Mouse (Mus musculus) gastrocnemius, postnatal 4 days (tissue): Measurements from ENCODE around the gene Zmym3. TPM values are rescaled to one million over a fixed set of nuclear protein-coding genes. Genes with fewer than 3 reads are reported as not detected.

Experiments used
- DNase-seq, 2 experiments: peaks; one replicate each; pipeline ENCODE4 v3.0.0; 2021 to 2022; ENCODE audit warnings: low spot score in 2 of 2, mixed read lengths in 2 of 2
- long read RNA-seq, 2 experiments: library from polyadenylated mRNA; stranded (forward); transcript quantifications; one replicate each; pipeline ENCODE4 v2.0.0; 2021
- total RNA-seq, 2 experiments: library from RNA; stranded (reverse); gene quantifications; 2 replicates each; pipeline ENCODE4 v1.2.3; 2021

Gene Zmym3
- total RNA-seq: 10 to 100 TPM; 24.1 to 24.5 TPM
- long read RNA-seq, experiment 1, partial matches to known transcripts: 1 of 4 reads
- long read RNA-seq, experiment 1, other reads (novel, unspliced or antisense): 3 of 4 reads
- long read RNA-seq, experiment 2, partial matches to known transcripts: 6 of 12 reads
- long read RNA-seq, experiment 2, other reads (novel, unspliced or antisense): 3 of 12 reads

DNA sequence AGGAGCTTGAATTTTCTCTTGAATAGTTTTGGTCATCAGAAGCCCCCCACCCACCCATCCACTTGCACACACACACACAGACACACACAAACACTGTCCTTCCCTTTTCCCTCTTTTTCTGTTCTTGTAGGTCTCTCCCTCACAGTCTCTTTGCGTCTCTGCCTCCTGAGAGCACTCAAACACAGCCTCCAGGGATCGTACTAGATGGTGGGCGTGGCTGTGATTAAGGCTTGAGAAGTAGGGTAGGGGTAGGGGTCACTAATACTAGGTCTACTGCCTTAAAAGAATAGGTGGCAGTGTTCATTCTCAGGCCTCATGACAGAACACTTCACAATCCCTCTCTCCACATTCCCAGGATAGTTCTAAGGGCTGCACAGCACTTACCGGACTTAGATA lies at the start of gene Zmym3:
Gene Zmym3, minus strand, starts transcription at position 150 of the 396 bp plus-strand sequence.
- no peak for DNase-seq

DNA sequence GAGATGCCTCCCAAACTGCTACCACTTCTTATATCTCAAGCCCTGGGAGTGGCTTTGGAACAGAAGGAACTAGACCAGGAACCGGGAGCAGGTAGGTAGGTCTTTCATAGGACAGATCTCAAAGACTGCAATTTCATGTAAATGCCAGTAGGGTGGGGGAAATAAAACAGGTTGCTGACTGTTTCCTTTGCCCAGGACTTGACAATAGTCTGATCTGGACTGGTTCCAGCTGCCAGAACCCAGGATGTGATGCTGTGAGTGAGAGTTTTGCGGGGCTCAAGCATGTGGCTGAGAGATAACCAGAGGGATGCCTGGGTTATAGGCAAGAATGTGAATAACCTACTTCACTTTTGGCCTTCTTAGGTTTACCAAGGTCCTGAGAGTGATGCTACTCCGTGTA lies 30.9 kb upstream of the Zmym3 start:
- DNase-seq: no peak

DNA sequence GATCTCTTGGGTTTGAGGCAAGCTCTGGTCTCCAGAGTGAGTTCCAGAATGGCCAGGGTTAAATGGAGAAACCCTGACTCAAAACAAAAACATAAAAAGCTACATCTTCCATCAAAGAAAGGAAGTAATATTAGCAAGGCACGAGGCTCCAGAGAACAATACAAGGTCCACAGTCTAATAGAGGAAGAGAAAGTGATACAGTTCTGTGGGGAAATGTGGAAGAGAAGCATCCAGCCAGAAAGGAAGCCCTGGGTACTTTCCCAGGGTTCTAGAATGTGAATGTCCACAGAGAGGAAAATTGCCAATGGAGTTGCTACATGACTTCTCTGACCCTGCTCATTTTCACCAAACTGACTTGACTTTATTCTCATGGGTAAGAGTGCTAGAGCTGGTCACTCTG lies 30.5 kb upstream of the Zmym3 start:
- no peak for DNase-seq

DNA sequence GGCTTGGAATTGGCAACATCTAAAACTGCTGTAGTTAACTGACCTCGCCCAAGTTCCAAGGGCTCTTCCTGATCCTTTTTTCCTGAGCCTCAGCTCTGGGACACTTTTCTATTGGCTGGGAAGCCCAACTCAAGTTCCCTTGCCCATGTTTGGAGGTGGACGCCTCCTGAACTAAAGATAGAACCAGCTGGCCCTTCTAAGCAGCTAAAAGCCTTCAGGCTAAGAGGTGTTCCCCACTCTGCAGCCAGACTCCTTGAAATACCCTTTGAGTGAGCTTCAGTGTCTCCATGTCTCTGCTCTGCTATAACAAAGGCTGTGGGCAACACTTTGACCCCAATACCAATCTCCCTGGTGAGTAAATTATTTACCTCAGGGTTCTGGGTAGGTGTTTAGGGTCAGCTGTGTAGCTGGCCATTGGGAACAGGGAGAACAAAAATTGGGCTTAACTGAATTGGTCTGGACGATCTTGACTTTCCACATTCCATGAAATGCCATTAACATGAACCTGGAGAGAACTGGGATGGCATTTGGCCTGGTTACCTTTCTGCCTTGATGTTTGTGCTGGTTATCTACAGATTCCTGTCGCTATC lies 28.3 kb upstream of the Zmym3 start, which contains the start of gene Itgb1bp2:
Gene Itgb1bp2, plus strand, starts transcription at position 203 of the 590 bp plus-strand sequence.
- peak in 1 of 2 experiments; percentile 7 for DNase-seq

DNA sequence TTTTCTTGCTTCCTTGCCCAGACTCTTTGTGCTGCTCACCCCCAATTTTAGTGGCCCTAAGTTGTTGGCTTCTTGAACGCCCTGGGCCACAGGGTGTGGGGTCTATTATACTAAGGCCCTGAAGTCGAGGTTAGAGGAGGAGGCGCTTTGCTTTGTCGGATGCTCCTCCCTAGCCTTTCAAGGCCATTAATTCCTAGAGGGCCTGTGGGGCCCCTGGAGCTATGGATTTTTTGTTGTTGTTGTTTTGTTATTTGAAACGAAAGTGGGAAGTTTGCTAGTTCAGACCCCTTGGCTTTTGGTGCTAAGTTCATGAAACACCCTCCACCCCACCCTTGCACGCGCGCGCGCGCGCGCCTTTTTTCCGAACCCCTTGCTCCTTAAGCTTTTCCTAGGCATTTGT lies 9.3 kb upstream of the Zmym3 start:
- DNase-seq: peak in 1 of 2 experiments; percentile 12

DNA sequence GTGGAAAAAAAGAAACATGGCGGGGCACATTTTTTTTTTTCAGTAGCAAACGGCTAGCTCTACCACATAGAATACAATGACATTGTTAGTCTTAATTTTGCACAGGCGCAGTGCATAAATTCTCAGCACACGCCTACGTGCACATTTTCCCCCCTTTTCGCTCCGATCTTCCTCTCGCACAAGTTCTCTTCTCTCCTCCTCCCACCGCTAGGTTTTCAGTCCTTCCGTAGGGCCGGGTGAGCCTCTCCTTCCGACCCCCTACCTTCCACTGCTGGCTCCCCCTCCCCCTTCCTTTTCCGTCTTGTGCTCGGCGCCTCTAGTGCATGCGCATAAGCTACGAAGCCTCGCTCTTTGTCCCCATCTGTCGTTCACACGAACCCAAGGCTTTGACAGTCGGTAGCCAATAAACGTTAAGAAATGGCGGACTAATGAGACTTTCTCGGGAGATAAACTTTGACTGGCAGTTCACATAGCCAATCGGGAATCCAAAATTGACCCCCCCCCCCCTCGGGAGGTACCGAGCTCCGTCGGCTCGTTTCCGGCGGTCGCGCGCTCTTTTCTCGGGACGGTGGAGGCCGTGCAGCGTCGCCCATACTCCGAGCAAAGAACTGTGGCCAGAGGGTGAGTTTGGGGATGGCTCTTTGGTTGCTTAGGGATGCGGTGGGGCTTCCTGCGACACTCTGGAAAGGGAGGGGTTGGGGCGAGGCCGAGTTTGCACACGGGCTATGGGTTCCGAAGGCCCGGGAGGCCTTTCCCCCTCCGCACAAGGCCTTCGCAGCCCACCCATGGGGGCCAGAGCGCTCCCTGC lies 8.7 kb upstream of the Zmym3 start, which contains the start of gene Nono:
Gene Nono, plus strand, starts transcription at position 177 of the 808 bp plus-strand sequence.
- DNase-seq: peak; percentile 49 to 84

DNA sequence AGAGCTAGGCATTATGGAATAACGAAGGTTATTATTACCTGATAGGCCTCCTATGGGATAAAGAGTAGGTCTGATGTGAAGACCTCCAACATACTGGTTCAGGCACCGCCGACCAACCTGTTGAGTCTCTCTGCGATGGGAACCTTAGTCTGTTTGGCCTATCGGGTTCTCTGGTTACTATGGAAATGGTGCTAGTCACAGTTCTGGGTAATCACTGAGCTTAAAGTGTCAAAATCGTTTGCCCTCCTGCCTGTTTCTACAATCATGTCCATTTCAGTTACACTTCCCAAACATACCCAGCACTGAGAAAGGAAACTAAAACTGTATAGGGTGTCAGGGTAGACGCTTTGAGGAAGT lies 8.1 kb upstream of the Zmym3 start:
- no peak for DNase-seq

DNA sequence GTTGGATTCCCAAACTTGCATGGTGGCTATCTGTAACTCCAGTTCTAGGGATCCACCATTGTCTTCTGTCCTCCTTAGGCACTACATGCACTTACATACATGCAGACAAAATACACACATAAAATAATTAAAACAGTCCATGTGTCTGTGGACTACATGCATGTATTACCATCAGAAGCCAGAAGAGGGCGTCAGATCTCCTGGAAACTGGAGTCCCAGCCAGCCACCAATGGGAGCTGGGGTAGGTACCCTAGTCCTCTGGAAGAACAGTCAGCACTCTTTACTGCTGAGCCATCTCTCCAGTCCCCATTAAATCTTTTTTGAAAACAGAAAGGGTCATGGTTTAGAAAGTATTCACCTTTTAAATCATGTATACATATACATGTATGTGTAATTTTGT lies 7.1 kb upstream of the Zmym3 start:
- no peak for DNase-seq

DNA sequence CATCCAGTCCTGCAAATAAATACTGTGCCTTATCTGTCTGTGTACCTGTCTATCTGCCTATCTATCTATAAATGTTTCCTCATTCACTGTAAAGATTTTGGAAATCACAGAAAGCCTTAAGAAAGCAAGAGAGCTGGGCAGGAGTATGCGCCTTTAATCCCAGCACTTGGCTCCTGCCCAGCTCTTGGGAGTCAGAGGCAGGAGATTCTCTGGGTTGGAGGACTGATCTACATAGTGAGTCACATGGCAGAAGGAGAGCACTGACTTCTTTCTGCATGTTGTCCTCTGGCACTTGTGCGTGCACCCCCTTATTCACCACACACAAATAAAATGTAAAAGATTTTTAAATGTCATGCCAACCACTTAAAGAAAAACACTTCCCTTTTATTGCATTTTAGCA lies 2.8 kb upstream of the Zmym3 start:
- DNase-seq: no peak

DNA sequence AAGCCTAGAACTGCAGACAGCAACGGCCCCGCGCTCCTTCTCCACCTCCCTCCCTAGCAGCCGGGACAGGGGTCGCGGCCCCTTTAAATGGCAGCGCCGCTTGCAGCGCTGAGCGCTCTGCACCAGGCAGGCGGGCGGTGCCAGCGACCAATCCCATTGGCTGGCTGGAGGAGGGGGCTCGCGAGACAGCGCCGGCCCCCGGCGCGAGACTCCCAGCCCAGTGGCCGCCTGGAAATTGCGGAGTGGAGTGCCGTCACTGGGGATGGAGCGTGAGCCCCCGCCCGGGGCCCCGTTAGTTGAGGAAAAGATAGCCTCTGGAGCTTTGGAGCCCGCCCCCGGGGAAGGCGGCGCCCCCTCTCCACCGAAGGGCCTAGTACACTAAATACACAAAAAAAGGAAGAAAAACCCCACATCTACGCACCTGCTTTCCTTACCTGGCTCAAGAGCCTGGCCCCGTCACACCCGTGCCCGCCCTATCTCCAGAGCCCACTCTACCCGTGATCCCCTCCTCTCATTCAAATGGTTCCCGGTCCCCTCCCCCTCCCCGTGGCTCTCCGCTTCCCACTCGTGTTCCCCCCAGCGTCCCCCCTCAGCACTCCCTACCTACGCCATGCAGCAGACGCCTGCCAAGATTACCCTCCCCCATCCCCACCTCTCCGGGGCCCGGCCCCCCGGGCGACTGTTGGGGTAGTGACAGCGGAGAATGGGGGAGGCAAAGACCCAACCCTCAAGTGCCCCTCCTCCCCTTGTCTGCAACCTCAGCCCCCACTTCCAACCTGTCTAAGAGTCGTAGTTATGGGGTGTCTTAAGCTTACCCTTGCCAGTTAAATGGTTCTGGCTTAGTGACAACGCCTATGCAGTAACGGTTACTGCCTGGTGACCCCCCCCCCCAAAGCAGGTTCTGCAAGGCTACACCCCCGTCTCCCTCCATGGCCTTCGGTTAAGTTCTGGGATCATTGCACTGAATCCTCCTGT lies 637 bp downstream of the Zmym3 start:
- peak; percentile 76 to 85 for DNase-seq

DNA sequence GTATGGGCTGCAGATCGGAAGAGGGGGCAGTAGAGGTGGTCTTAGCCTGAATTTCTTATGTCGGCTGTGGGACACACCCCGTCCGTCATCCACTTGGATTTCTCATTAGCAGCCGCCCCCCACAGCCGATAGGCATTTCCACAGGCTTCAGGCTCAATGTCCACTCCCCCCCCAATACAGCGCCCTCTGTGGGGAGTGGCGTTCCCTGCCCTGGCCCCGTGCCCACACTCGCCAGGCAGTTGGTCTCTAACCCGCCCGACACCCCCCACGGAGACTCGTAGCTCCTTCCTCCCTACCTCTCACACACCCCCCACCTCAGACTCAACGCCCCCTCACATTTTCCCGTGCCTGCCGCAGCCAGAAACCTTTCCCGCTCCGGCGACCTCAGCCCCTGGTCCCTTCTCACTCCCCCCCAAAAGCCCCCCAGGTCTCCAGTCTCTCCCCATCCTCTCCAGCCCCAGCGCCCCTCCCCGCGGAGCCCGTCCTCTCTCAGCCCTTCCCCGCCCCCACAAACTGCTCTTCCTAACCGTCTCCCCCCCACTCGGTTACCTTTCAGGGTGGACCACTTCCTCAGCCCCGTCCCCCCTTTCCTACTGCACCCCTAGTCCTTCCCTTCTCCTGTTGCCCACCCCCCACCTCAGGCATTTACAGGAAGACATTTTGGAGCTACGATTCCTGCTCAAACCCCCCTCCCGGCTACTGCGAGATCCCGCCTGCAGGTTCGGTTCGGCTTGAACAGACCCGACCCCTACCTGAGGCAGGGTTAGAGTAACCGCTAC lies 1.5 kb downstream of the Zmym3 start:
- peak; percentile 46 to 57 for DNase-seq

DNA sequence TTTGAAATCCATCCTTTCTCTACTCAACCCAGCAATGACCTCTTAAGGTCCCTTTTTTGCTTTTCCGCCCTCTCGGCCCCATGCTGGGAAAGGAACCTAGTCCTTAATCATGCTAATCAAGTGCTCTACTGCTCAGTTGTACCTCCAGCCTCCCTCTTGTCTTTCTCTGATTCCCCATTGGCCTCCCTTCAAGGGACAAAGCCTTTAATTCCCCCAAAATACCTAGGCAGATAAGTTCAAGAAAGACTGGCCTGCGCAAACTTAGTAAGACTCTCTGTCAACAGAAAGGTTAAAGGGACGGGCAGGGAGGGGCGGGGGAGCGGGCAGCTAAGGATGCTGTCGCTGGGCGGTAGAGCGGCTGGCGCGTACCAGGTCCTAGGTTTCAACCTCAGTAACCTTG lies 24.2 kb downstream of the Zmym3 start:
- no peak for DNase-seq

DNA sequence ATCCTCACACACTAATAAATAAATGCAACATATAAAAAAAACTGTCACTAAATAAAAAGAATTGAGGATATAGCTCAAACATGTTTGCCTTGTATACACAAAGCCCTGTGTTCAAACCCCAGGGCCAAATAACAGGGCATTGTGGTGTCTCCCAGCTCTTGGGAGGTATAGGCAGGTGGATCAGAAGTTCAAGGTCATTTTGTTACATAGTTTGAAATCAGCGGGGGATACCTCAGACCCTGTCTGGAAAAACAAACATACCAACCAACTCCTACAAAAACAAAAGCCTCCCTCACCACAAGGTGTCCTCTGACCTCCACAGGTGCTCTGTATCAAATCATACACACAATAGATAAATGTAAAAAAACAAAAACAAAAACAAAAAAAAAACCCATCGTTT lies 26.3 kb downstream of the Zmym3 start:
- no peak for DNase-seq

DNA sequence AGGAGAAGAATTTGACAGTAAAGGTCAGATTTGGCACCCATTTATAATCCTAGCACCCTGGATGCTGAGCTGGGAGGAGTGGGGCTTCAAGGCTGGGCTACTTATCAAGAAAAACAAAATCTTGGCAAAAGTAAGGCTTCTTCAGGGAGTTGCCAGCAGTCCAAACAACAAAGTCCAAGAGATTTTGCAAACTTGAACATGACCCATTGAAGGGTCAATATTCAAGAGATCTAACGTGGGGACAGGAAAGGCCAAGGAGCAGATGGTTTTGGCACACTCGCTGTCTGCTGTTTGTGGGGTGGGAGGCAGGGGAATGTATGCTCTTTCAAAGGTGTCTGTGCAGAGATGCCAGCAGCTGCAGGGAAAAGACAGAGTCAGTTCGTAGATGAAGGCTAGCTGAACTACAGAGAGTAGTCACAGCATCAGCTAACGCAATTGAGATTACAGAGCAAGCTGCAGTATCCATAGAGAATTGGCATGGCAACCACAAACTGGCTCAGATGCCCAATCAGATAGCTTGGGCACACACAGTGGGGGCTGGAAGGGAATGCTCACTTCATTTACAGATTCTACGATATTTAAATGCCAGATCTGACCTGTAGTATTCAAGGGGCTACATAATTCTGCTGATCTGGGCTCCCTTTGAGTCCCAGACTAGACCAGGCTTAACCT lies 31.6 kb downstream of the Zmym3 start:
- DNase-seq: no peak

DNA sequence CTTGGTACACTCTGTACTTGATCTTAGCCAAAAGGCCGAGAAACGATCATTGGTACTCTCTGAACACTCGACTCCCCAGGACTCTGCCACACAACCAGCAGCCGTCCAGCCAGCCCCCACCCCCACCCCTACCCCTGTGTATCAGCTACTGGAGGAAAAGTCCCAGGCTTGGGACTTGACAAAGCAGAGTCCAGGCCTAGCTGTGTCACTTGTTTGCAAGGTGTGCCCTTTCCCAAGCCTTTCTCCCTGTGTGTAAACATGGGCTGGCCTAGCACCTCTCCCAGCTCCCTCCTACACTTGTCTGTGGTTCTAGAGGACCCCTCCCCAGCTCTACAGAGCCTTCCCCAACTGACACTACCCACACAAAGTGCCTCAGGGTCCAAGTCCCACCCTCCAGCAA lies 34.4 kb downstream of the Zmym3 start:
- DNase-seq: no peak

DNA sequence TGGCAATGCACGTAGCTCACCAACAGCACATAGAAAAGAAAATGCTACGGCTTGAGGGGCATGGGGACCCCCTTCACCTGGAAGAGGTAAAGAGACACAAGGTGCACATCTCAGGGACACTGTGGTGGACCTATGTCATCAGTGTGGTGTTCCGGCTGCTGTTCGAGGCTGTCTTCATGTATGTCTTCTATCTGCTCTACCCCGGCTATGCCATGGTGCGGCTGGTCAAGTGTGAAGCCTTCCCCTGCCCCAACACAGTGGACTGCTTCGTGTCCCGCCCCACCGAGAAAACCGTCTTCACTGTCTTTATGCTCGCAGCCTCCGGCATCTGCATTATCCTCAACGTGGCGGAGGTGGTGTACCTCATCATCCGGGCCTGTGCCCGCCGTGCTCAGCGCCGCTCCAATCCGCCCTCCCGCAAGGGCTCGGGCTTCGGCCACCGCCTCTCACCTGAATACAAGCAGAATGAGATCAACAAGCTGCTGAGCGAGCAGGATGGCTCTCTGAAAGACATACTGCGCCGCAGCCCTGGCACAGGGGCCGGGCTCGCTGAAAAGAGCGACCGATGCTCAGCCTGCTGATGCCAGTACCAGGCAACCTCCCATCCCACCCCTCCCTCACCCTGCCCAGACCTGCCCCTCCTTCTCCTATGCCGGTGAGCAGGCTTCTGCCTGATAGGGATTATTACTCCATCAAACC lies 36.1 kb downstream of the Zmym3 start:
- DNase-seq: no peak

DNA sequence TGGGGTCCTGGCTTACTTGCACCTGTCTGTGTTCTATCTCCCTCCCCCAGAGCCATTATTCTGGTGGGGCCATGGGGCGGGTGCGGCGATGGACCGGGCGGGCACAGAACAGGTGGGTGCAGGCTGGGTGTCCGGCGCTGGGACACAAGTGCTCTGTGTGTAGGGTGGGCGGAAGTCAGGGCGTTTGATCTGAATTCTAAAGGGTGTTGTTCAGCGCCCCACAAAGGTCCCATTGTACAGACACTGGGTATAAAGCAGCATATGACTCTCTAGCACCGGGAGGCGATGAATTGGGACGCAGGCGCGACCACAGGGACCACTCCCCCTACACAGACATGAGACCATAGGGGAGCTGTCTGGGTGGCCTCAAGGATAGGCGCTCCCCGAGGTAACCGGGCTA lies 37.2 kb downstream of the Zmym3 start:
- DNase-seq: no peak

DNA sequence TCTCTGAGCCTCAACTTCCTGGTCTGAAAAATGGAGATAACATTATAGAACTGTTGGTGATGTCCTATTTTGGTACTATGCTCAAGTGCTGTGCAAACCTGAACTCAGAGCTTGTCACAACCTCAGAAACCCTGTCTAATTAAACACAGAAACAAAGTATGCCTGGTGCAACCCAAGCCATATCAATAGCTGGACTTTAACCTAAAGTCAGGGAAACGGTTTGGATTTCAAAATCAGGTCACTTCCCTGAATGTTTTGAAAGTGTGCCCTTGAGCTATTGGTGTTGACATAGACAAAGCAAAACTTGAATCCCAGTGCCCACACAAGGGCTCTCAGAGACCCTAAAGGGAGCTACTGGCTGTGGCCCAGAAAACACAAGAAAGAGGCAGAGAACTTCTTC lies 40.9 kb downstream of the Zmym3 start:
- no peak for DNase-seq

DNA sequence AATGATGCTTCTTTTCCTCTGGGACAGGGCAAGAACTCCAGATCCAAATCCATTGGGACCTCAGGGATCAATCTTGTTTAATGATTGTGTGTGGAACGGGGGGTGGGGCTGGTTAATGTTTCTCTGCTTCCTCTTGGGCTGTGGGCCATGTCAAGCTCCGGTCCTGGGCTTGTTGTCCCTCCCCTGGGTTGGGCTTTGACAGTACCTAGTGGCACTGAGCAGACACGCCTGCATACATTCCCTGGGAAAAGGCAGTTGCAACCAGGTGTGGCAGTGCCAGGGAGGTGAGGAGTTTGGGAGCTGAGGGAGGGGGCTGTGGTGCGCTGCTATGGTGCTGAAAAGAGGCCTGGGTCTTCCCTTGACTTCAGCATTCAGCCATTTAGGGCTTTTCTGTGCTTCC lies 43.6 kb downstream of the Zmym3 start:
- no peak for DNase-seq
